ENCODE assay signal across 30 mouse cellular contexts in the genomic region with DNA sequence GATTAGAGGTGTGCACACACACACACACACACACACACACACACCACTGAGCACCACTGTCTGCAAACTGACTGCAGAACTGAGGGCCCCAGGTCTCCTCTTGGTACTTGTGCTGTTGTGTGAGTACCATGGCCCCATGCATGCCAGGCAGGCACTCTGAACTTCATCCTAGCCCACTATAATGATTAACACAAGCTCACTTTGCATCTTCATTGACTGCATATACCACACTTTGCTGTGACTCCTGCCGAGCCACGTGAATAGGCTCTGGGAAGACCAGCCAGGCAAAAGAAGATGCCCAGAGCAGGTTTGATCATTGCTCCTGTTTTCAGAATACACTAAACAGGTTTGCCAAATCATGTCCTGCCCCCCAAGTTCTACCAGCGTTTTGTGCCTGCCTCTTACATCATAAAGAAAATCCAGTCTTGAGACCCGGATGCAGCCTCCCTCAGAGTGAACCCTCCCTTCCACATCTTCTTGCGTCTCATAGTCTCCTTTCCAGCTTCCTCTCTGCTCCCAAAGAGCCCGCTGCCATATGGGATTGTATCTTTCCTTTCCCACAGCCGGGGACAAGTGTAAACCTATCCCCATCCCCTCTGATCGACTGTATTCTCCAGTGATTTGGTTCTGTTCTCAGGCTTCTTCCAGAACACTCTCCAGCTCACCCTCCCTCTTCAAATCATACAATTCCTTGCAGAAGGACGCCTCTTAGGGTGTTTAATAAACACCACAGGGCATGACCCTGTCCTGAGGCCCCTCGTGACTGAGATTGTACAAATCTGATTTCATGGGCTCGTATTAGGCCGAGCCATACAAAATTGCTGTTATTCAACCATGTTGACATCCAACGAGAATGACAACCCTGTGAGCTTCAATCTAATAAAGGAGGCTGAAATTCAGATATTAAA.
DNase-seq lines count a peak whose midpoint lies in the region; ATAC-seq lines count a peak whose summit lies in the region.
"Had no signal": no experiment of that assay in that cellular context is flagged by ENCODE, and none has a peak within 500 bp of the region (broad histone marks: within the 10 kb centered on the region; RNA-seq: fewer than 3 reads in every experiment).

No protein-coding gene starts in this region.

- peaks cover 33% of the 10 kb centered on the region for H3K27me3 ChIP-seq in embryonic facial prominence, embryonic 10.5 days (replicated peaks; ENCODE audit: low read depth, poor library complexity, severe bottlenecking)
- H3K27me3 ChIP-seq in embryonic facial prominence, embryonic 11.5 days (ENCODE audit: control insufficient read depth, insufficient read depth, low read length) = no peaks in the 10 kb centered on the region
- no peaks in the 10 kb centered on the region for H3K27me3 ChIP-seq in kidney, embryonic 16.5 days (ENCODE audit: insufficient read depth, low read length)
- 0 out of 2 replicates have a peak, but pooled peaks cover 6% of the 10 kb centered on the region for H3K27me3 ChIP-seq in neural tube, embryonic 15.5 days (replicated peaks)
- H3K27me3 ChIP-seq: forebrain, embryonic 13.5 days; intestine, embryonic 15.5 days; limb, embryonic 15.5 days; liver, embryonic 13.5 days; midbrain, embryonic 13.5 days had no signal

- no peaks in the 10 kb centered on the region for H3K9me3 ChIP-seq in embryonic facial prominence, embryonic 10.5 days
- H3K9me3 ChIP-seq in embryonic facial prominence, embryonic 11.5 days (replicated peaks; ENCODE audit: control insufficient read depth, low read length) = no peaks in the 10 kb centered on the region
- H3K9me3 ChIP-seq in kidney, embryonic 16.5 days (ENCODE audit: low read length) = no peaks in the 10 kb centered on the region
- no peaks in the 10 kb centered on the region for H3K9me3 ChIP-seq in neural tube, embryonic 15.5 days (replicated peaks)
- H3K9me3 ChIP-seq: forebrain, embryonic 13.5 days; hindbrain, embryonic 15.5 days; intestine, embryonic 15.5 days; limb, embryonic 10.5 days; limb, embryonic 15.5 days; liver, embryonic 13.5 days; midbrain, embryonic 13.5 days had no signal

- ATAC-seq in embryonic facial prominence, embryonic 11.5 days (replicated peaks; ENCODE audit: insufficient number of reproducible peaks, low FRiP score, low TSS enrichment, low read depth) = peak; percentile 76
- ATAC-seq in kidney, embryonic 16.5 days (ENCODE audit: low FRiP score, low TSS enrichment) = peak; percentile 85; the same call in 1 of the 2 replicates
- ATAC-seq in neural tube, embryonic 15.5 days (ENCODE audit: low FRiP score) = no peak
- no peak for ATAC-seq in inflammation-experienced regulatory T-cells, adult 6 months
- ATAC-seq: forebrain, embryonic 13.5 days; intestine, embryonic 15.5 days; midbrain, embryonic 13.5 days had no signal

- H3K4me1 ChIP-seq in embryonic facial prominence, embryonic 10.5 days = peaks cover 32% of the 10 kb centered on the region
- H3K4me1 ChIP-seq in embryonic facial prominence, embryonic 11.5 days (ENCODE audit: control insufficient read depth, insufficient read depth, low read length) = no peaks in the 10 kb centered on the region
- peaks cover 26% of the 10 kb centered on the region for H3K4me1 ChIP-seq in kidney, embryonic 16.5 days (ENCODE audit: insufficient read depth, low read length)
- H3K4me1 ChIP-seq in neural tube, embryonic 15.5 days = peaks cover 4% of the 10 kb centered on the region; the same call in 1 of the 2 replicates
- H3K4me1 ChIP-seq: hindbrain, embryonic 15.5 days; liver, embryonic 13.5 days had no signal

- H3K27ac ChIP-seq in embryonic facial prominence, embryonic 10.5 days (replicated peaks) = 0 out of 2 replicates have a peak overlapping the region, but pooled peaks have one; percentile 16
- no peak overlapping the region for H3K27ac ChIP-seq in embryonic facial prominence, embryonic 11.5 days (replicated peaks; ENCODE audit: low read depth, low read length)
- no peak overlapping the region for H3K27ac ChIP-seq in kidney, embryonic 16.5 days (ENCODE audit: low read length)
- no peak overlapping the region for H3K27ac ChIP-seq in neural tube, embryonic 15.5 days (replicated peaks)
- H3K27ac ChIP-seq: forebrain, embryonic 13.5 days; hindbrain, embryonic 15.5 days; intestine, embryonic 15.5 days; limb, embryonic 10.5 days; liver, embryonic 13.5 days; macrophage; midbrain, embryonic 13.5 days; stomach, postnatal 0 days had no signal

- H3K9ac ChIP-seq in embryonic facial prominence, embryonic 11.5 days (replicated peaks; ENCODE audit: low read length) = no peak overlapping the region
- no peak overlapping the region for H3K9ac ChIP-seq in kidney, embryonic 16.5 days (replicated peaks; ENCODE audit: low read length)
- H3K9ac ChIP-seq in neural tube, embryonic 15.5 days (replicated peaks) = no peak overlapping the region
- H3K9ac ChIP-seq: forebrain, embryonic 13.5 days; hindbrain, embryonic 15.5 days; intestine, embryonic 15.5 days; limb, embryonic 15.5 days; liver, embryonic 13.5 days; midbrain, embryonic 13.5 days had no signal

- H3K36me3 ChIP-seq in embryonic facial prominence, embryonic 10.5 days (replicated peaks) = no peaks in the 10 kb centered on the region
- H3K36me3 ChIP-seq in embryonic facial prominence, embryonic 11.5 days (replicated peaks; ENCODE audit: control insufficient read depth, insufficient read depth, low read depth, low read length) = no peaks in the 10 kb centered on the region
- H3K36me3 ChIP-seq in kidney, embryonic 16.5 days (ENCODE audit: insufficient read depth, low read length) = no peaks in the 10 kb centered on the region
- no peaks in the 10 kb centered on the region for H3K36me3 ChIP-seq in neural tube, embryonic 15.5 days
- H3K36me3 ChIP-seq: hindbrain, embryonic 15.5 days; intestine, embryonic 15.5 days; limb, embryonic 10.5 days; limb, embryonic 15.5 days; liver, embryonic 13.5 days; midbrain, embryonic 13.5 days had no signal

- no peak overlapping the region for H3K4me2 ChIP-seq in embryonic facial prominence, embryonic 11.5 days (ENCODE audit: low read depth, low read length)
- no peak overlapping the region for H3K4me2 ChIP-seq in kidney, embryonic 16.5 days (replicated peaks; ENCODE audit: low read depth, low read length)
- H3K4me2 ChIP-seq in neural tube, embryonic 15.5 days = no peak overlapping the region
- H3K4me2 ChIP-seq: forebrain, embryonic 13.5 days; heart, embryonic 11.5 days; hindbrain, embryonic 15.5 days; intestine, embryonic 15.5 days; limb, embryonic 15.5 days; liver, embryonic 13.5 days; midbrain, embryonic 13.5 days had no signal

- H3K4me3 ChIP-seq in embryonic facial prominence, embryonic 10.5 days = no peak overlapping the region
- H3K4me3 ChIP-seq in embryonic facial prominence, embryonic 11.5 days (ENCODE audit: low read depth, low read length) = no peak overlapping the region
- no peak overlapping the region for H3K4me3 ChIP-seq in kidney, embryonic 16.5 days (ENCODE audit: low read length)
- H3K4me3 ChIP-seq in neural tube, embryonic 15.5 days (replicated peaks) = no peak overlapping the region
- H3K4me3 ChIP-seq: forebrain, embryonic 13.5 days; hindbrain, embryonic 15.5 days; intestine, embryonic 15.5 days; limb, embryonic 10.5 days; limb, embryonic 15.5 days; liver, embryonic 13.5 days; midbrain, embryonic 13.5 days had no signal

- 48% methylated on average over 13 of the region's 13 CpGs for WGBS in embryonic facial prominence, embryonic 10.5 days
- 44% methylated on average over 13 of the region's 13 CpGs for WGBS in embryonic facial prominence, embryonic 11.5 days
- WGBS in kidney, embryonic 16.5 days = 57% methylated on average over 13 of the region's 13 CpGs
- WGBS in neural tube, embryonic 15.5 days = 59% methylated on average over 13 of the region's 13 CpGs

- DNase-seq in embryonic facial prominence, embryonic 10.5 days (ENCODE audit: low spot score) = peak; percentile 21
- peak; percentile 76 for DNase-seq in embryonic facial prominence, embryonic 11.5 days (ENCODE audit: low spot score)
- peak; percentile 40 for DNase-seq in kidney, adult 18-20 months
- no peak for DNase-seq in embryo, embryonic 9.5 days (ENCODE audit: extremely low spot score)
- DNase-seq in frontal cortex, postnatal 10 days (ENCODE audit: low spot score in 2 of 2) = no peak
- DNase-seq: adrenal gland, adult 2 months; adrenal gland, postnatal 36 days; B cell, adult 2 months; cerebellum, adult 2 months; cerebellum, postnatal 14 days; gastrocnemius, postnatal 25 days; heart, adult 18-20 months; layer of hippocampus, adult 9-11 months; liver, embryonic 13.5 days; lung, adult 18-20 months; right cerebral cortex, adult 18-20 months; thymus, adult 2 months; thymus, postnatal 36 days had no signal

Comparison
In these comparisons a context has a peak if more than half of its experiments do, and no peak if none do; other contexts are left out.
1. DNase-seq: peak in embryonic facial prominence, embryonic 10.5 days (single experiment), embryonic facial prominence, embryonic 11.5 days (single experiment) and kidney, adult 18-20 months (single experiment); none in embryo, embryonic 9.5 days (single experiment) and frontal cortex, postnatal 10 days (0 of 2).
2. ATAC-seq: peak in embryonic facial prominence, embryonic 11.5 days (single experiment) and kidney, embryonic 16.5 days (single experiment); none in neural tube, embryonic 15.5 days (single experiment) and inflammation-experienced regulatory T-cells, adult 6 months (single experiment).